Mouse (Mus musculus): Measurements from ENCODE around the gene Negr1. TPM values are rescaled to one million over a fixed set of nuclear protein-coding genes. Genes with fewer than 3 reads are reported as not detected.

The Negr1 gene
- 6.0 and 6.8 TPM in 2 replicates for total RNA-seq (2021)
- long read RNA-seq, experiment 1, partial matches to known transcripts, result 1 of 1 reads
- long read RNA-seq, experiment 1, other reads (novel, unspliced or antisense), result 0 of 1 reads
- long read RNA-seq, experiment 2, partial matches to known transcripts, result 0 of 1 reads
- long read RNA-seq, experiment 2, other reads (novel, unspliced or antisense), result 1 of 1 reads

DNA sequence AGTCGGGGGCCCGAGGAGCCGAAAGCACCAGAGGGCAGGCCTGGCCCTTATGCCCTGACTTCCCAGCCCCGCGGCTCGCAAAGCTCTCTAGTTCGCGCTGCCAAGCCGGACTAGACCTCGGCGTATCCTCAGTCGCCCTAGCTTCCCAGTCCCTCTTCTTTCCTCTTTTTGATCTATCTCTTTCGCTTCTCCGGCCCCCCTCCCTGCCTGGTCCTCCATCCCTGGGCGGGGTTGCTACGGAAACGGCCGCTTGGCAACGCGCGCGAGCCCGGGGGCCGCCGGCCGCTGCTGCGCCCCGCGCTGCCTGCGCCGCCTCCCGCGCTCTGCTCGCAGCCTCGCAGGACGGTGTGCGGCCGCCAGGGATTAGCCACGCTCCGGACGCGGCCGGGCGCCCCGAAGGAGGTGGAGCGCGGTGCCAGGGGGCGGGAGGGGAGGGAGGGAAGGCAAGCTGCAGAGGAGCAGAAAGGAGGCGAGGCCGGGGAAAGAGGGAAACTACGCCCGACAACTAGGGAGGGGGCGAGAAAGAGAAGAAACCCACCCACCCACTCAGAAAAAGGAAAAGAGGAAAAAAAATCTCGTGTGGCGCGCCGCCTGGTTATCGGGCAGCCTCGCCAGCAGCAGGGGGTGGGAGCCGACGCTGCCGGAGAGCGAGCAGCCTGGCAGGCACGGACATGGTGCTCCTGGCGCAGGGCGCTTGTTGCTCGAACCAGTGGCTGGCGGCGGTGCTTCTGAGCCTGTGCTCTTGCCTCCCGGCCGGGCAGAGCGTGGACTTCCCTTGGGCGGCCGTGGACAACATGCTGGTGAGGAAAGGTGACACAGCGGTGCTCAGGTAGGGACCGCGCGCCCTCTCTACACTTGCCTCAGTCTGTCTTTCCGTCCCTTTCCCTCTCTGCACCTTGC lies at the start of gene Negr1:
TSS of gene Negr1 (plus strand) at position 271 of the 900 bp plus-strand sequence.
- DNase-seq, result peak; percentile 71

DNA sequence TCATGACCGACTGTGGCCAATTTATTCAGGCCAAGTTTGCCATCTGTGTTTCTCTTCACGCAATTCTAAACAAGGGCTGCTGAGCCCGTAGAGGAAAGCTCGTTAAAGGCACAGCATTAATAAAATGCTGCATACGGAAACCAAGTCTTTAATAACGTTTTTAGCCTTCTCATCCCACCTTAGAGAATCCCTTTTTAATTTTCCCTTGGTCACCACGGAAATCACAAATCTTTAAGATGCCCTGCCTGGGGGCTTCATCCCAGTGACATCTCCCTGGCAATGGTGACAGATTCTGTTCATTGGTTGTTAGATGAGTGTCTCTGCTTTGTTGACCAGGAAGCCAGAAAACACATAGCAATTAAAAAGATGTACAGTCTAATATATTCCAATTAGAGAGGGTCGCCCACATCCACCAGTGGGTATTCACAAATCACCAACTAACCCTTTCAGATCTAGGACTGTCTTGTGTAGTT lies 35.1 kb upstream of the Negr1 start:
- no peak for DNase-seq

DNA sequence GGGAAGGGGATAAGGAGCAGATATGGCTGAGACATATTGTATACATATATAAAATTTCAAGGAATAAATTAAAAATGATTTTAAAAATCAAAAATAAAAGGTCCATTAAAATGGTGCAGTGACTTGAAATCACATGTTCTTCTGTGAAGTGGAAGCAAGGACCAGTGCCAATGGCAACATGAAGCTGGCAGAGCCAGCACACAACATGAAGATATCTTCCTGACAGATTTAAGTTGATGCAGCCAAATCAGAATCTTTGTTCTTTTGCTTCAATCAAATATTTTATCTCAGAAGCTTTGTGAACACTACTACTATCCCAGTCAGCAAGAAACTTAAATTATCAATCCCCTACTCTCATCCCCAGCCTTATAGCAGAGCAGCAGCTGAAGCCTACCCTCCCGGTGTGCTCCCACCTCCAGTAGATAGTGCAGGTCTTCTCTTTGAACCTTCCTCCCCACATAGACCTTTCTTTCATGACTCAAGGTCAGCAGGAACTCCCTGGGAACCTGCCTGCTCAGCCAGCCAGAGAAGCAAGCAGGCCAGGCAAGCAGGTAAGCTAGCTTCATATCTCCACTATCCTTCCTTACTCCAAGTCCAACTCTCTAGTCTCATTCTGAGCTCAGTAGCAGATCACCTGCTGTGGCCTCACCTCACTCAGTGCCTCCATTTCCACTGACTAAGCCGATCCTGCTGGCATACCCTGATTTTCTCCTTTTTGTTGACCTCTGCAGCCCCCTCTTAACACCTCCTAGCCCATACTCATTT lies 34.2 kb upstream of the Negr1 start:
- DNase-seq, result no peak

DNA sequence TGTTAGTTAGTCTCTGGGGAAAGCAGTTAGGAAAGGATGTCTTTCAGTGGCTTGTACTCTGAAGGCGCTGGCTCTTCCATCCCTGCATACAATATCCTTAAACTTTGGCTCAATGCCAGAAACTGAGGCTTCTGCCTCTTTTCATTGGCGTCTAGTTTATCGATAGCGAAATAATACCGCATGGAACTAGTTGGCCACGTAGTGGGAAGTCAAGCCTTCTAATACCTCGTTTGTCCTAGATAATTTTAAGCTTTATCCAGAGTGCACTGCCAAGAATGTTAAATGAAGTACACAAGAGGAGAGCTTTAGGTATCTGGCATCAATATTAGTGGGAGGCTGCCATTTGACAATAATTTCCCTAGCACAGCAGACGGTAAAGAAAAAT lies 2.2 kb upstream of the Negr1 start:
- DNase-seq, result no peak

DNA sequence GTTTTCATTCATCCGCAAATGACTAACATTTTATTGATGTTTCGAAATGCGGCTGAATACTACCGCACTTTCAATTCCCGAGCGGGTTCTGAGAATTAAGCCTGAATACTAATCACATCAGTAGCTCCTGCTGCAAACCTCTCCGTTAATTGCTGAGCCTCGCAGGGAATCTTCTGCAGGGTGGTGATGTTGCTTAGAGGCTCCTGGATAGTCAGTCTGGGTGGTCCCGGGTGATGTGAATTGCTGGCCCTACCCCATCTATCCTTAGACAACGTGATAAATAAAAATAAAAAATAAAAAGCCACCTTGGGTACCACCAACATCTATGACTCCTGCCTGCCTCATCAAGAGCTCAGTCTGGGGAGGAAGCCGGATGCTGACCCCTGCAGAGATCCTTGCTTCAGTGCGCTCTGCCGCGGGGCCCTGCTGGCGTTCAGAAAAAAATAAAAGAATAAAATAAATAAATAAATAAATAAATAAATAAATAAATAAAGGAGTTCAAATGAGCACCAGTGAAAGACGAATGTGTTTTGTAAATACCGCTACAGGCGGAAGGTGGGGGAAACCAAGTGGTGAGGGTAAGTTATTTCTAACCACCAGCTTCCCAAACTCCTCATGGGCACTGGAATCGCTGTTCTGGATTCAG lies 1.6 kb upstream of the Negr1 start:
- no peak for DNase-seq

DNA sequence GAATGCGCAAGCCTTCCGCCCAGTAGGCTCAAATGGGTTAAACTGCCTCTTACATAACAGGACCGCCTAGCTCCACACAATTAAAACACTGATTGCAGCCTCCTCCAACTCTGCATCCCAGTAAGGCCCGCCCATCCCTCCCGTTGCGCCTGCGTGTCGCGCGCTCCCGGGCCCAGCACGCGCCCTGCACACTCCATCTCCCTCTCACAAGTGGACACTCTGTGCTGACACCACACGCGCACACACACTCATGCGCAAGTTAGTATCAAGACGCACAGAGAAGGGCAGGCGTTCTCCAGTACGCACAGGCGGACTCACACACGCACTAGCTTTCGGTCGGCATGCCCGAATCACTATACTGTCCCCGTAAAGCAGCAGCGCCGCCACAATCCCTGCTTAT lies 828 bp upstream of the Negr1 start:
- DNase-seq, result peak; percentile 63

DNA sequence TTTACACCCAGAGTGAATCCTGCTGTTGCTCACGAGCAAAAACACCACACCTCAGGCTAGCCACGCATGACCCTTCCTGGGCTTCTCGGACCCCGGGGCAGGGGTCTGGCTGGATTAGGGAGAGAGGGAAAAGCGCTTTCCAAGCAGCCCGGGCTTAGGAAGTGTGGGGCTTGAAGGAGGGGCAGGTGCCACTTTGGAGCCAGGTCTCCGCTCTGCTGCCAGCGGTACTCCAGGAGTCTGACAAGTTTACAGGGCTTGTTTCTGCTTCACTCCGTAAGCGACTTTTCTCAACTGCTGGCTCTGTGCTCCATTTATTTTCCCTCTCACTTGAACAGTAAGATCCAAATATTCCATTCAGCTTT lies 811 bp downstream of the Negr1 start:
- peak; percentile 7 for DNase-seq

DNA sequence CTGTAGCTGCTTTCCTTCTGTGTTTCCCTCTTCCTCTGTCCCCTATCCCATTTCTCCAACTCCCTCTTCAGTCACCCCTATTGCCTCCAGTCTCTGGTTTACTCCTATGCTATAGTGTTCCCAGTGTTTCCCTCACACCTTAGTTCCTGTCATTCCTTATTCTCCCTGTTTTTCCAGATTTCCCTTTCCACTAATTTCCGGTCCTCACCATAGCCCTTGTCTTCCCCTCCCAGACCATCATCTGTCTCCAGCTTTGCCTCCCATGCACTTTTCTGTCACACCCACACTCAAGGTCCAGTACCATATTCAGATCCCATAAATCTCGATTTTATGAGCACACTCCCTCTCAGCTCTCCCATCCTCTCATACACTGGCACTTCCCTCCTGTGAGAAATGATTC lies 1.2 kb downstream of the Negr1 start:
- DNase-seq, result no peak

DNA sequence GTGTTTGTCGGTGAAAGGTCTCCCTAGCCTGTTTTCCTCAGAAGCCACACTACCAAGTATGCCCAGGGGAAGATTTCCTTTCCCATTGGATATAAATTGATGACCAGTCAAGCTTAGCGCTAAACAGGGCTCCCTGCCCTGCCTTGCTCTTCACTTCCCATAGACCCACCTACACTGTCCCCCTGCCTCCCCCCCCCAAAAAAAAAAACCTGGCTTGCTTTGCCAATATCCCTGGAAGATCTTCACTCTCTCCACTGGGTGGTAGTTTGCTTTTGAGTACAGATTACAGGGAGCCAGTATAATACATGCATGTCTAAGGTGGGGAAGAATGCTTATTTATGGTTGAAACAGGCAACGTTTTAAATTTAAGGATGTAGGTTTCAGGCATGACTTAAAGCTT lies 1.8 kb downstream of the Negr1 start:
- DNase-seq, result no peak

DNA sequence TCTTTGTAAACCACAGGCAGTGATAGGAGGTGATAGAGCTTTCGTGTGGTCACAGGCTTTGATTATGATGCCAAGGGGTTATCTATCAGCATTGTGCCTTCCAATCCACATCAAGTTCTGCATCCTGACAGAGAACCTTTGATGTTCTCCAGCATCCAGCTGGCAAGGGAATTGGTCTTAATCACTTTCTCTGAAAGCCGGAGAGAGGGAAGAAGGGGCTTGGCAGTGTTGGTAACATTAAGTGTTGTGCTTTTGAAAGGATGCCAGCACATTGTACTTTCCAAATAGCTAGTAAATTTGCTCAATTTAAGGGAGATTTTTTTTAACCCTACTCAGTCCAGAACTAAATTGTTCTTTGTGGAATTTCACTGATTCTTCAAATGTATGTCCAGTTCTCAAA lies 11.9 kb downstream of the Negr1 start:
- no peak for DNase-seq

DNA sequence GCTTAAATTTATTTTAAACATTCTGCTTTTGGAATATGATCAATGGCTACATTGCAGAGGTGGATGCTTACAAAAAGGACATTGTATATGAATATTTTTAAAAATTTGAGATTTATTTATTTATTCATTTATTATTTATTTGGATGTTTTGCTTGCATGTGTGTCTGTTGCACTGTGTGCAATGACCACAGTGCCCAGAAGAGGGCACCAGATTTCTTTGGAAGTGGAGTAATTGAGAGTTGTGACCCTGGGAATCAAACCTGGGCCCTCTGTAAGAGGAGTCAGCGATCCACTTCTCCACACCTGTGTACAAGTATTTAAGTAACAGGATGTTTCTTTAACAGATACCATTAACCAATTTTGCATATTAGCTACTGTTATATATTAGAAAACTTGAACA lies 14.7 kb downstream of the Negr1 start:
- DNase-seq, result no peak

DNA sequence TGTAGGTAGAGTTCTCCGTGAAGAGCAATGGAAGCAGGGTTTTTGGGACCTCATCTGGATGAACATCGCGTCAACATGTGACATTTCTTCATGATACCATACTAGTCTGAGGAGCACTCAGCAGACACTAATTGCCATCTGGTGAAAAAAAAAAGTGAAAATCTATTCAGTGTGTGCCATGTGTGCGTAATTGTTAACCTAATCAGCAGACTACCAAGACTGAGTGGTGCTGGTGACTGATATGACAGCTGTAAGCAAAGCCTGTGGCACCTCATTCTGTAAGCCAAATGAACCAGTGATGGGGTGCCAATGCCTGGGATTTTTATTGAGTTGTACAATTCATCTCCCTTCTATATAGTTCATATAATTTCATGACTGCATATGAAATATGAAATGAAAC lies 29.0 kb downstream of the Negr1 start:
- no peak for DNase-seq

DNA sequence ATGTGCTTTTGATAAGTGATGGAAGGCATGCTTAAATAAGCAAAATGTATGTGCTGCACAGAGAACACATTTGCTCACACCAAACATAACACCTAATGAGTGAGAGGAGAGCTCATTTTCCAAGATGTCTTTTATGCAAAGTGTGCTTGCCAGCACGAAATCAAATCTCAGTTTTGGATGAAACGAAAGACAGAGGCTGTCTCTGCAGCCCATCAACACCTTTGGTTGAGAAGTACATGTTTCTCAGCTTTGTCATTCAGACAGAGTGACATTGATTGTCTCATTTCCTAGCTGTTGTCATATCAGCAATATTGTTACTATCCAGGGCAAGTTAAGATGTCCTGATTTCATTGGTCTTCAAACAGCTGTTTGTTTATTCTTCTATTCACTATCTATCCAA lies 29.5 kb downstream of the Negr1 start:
- no peak for DNase-seq

DNA sequence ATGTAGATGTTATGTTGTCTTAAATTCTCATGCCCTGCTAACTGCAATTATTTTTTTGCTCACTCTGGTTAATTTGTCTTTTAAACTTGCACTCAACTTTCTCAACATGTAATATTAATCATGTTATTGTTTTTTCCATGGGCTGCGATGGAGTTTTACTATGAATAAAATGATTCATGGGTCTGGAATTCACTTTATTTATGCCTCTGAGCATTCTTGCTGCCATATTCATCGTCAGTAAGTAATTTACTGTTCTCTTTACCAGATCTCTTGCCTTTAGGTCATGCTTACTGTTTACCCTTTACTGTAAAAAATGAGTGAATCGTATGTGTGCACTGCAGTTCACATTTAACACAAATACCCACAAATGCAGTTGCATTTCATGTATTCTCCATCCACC lies 45.3 kb downstream of the Negr1 start:
- no peak for DNase-seq

DNA sequence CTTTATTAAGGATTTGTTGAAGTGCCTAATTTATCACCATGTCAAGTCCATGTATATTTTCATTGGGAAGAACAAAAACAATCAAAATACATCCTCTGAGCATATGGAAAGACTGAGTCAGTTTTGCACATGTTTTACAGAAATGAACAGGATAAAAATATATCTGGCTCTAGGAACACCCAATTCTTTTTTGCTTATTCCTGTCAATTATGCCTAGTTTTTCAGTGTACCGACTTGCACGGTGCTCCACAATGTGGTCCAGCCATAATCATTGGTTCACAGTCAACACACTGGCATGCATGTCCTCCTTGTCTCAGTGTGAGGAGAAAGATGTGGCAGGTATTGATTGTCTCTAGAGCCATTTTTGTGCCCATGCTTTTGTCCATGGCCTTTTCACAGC lies 58.3 kb downstream of the Negr1 start:
- no peak for DNase-seq

DNA sequence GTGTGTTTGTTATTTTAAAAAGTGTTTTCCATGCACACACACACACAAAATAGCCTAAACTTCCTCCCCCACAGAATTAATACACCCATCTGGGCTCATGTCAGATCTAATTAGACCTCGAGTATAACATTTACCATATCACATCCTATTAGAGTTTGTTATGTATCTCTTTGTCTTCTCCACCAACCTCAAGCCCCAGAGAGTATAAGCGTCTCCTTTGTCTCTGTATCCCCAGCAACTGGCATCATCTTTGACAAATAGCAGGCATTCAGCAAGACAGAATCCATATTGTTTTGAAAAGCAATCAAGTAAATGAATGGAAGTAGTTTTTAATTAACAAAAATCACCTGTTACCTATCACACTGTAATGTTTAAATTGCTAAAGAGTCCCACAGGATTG lies 67.0 kb downstream of the Negr1 start:
- DNase-seq, result no peak

DNA sequence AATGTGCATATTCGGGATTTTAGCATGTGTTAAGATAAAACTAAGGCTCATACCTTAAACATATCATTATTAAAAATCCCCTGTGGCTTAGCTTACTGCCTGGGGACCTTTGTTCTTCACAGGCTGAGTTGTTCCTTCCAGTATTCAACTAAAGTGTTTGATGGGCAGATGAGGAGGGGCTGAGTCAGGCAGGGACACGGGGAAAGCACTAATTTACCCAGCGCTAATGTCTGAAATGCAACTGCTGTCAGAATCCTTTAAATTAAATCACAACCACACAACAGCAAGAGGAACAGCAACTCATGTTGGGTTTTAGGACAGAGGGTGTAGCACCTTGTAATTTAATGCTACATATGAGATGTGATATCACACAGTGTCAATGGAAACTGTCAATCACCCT lies 71.3 kb downstream of the Negr1 start:
- DNase-seq, result no peak

DNA sequence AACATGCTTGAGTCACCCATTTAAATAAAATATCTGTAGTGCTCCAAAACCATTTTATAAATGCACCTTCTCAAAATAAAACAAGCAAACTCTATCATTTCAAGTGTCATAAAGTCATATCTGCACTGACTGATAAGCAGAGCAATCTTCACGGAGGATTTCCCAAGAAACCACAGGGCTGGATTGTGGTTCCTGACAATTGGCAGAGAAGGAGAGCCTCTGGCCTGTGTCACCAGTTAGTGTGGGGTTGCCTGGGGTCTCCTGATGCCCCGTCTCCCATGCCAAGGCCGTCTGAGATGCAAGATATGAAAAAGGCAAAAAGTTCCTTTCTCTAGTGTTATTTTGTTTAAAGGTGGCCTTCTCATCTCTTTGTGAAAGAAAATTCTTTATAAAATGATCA lies 77.8 kb downstream of the Negr1 start:
- no peak for DNase-seq

DNA sequence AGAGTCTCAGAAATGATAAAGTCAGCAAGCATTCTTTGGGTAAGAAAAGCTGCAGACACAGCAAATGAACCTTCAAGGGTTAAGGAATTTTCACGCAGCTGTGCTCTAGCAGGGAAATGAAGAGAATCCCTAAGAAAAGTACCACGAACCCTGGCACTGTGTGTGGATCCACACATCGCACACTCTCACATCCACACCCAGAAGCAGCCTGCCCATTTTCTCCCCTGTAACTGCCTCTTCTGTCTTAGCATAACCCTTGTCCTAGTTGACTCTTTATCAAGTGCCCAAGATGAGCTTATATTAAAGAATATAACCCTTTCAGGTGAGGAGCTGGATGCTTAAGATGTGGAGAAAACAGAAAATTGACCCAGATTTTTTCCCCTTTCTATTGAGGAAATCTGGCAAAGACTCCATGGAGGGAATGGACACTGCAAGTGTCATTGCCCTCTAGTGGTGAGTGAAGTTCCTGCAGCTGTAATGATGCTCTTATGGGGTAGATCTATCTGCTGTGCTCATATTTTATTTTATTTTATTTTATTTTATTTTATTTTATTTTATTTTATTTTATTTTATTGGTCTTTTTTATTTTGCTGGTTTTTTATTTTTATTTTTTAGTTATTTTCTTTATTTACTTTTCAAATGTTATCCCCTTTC lies 82.2 kb downstream of the Negr1 start:
- peak; percentile 44 for DNase-seq

DNA sequence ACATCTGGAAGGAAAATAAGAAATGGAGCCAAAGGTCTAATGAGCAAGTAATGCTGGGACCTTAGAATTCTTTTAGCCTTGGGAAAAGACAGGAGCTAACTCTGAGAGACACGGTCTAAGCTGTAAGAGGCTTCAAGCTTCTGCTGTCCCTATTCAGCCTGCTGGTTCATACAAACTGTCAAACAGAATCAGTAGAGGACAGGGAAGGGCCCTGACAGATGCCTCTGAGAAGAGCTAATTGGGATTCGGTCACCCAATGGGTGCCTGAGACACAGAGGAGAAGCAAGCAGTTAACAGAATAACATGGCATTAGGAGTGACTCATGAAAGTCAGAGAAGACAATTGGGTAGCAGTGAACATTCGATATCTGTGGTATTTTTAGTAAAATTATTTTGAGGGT lies 86.8 kb downstream of the Negr1 start:
- DNase-seq, result no peak

DNA sequence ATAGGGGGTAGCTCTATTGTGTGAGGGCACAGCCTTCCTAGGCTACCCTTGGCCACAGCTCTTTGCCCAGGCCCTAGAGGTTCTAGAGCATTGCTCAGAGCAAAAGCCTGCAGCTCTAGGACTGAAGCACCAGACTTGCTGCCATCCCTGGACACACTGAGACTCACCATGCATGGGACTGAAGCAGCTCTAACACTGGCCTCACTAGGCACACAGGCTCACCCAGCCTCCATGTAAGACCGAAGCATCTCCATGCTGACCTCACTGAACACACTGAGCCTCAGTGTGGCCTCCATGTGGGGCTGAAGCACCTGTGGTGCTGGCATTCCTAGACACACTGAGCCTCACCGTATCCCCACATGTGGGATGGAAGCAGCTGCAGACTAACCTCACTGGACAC lies 101.0 kb downstream of the Negr1 start:
- no peak for DNase-seq

DNA sequence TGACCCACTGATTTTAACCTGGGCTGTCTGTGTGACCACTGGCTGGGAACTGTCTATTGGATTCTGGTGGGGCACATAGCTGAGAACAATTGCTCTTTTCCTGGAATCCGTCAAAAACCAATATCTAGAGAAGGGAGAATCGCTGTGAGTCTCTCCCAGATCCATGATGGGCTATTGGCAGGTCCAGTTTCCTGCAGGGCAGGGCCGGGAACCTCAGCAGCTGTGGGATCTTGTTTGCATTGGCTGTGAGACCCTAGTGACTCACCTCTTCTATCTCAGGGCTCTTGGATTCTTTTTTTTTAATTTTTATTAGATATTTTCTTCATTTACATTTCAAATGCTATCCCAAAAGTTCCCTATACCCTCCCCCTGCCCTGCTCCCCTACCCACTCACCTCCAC lies 111.0 kb downstream of the Negr1 start:
- DNase-seq, result no peak

All from adrenal gland, postnatal 14 days (tissue).